Mouse (Mus musculus): ENCODE measurements around the gene Pcdh11x. TPM values are rescaled to one million over a fixed set of nuclear protein-coding genes. Genes with fewer than 3 reads are reported as not detected.
A peak's percentile ranks its signal among the peaks of the same experiment; 100 is the strongest.

Pcdh11x gene
- 3.7 and 4.7 TPM in 2 replicates for polyA plus RNA-seq (2014; fragmentation: Nextera tagmentation; extraction: Ambion mirVana)

GRCm38 (mm10) chrX:120290011-120290899 is at the start of gene Pcdh11x:
Gene Pcdh11x, plus strand, starts transcription at chrX:120290259.
- peak within 1 kb of the TSS; percentile 60 for H3K4me2 ChIP-seq (ENCODE audit: low read depth, low read length)
- no peaks in the 10 kb centered on the region for H3K27me3 ChIP-seq (ENCODE audit: control insufficient read depth, insufficient read depth, low read length)
- DNase-seq (ENCODE audit: low spot score) = peak; percentile 62
- ATAC-seq (replicated peaks; ENCODE audit: insufficient number of reproducible peaks, low FRiP score, low TSS enrichment, low read depth) = peak; percentile 76
- WGBS = 9% methylated on average over 36 of the region's 40 CpGs
- no peaks in the 10 kb centered on the region for H3K4me1 ChIP-seq (ENCODE audit: control insufficient read depth, insufficient read depth, low read length)
- H3K36me3 ChIP-seq (replicated peaks; ENCODE audit: control insufficient read depth, insufficient read depth, low read depth, low read length) = no peaks in the 10 kb centered on the region
- H3K9me3 ChIP-seq (replicated peaks; ENCODE audit: control insufficient read depth, low read length) = no peaks in the 10 kb centered on the region
- no peak within 1 kb of the TSS; the same call in 1 of the 2 replicates for H3K9ac ChIP-seq (replicated peaks; ENCODE audit: low read length)
- H3K4me3 ChIP-seq (ENCODE audit: low read depth, low read length) = peak within 1 kb of the TSS; percentile 36
- no peak within 1 kb of the TSS for H3K27ac ChIP-seq (replicated peaks; ENCODE audit: low read depth, low read length)

- no peak overlapping the region for H3K9ac ChIP-seq (replicated peaks; ENCODE audit: low read length)
- ATAC-seq (replicated peaks; ENCODE audit: insufficient number of reproducible peaks, low FRiP score, low TSS enrichment, low read depth) (no peak), DNase-seq (ENCODE audit: low spot score) (no peak)
- no peaks in the 10 kb centered on the region for H3K36me3 ChIP-seq (replicated peaks; ENCODE audit: control insufficient read depth, insufficient read depth, low read depth, low read length)
- no peak overlapping the region for H3K4me2 ChIP-seq (ENCODE audit: low read depth, low read length)
- H3K27ac ChIP-seq (replicated peaks; ENCODE audit: low read depth, low read length) = no peak overlapping the region
- H3K4me1 ChIP-seq (ENCODE audit: control insufficient read depth, insufficient read depth, low read length) = no peaks in the 10 kb centered on the region
- no peak overlapping the region for H3K4me3 ChIP-seq (ENCODE audit: low read depth, low read length)
- no peaks in the 10 kb centered on the region for H3K27me3 ChIP-seq (ENCODE audit: control insufficient read depth, insufficient read depth, low read length)
- H3K9me3 ChIP-seq (replicated peaks; ENCODE audit: control insufficient read depth, low read length) = no peaks in the 10 kb centered on the region
- WGBS = 76% methylated on average over 2 of the region's 2 CpGs
These were observed 30.0 kb upstream of the Pcdh11x start for GRCm38 (mm10) chrX:120260089-120260488.

- ATAC-seq (replicated peaks; ENCODE audit: insufficient number of reproducible peaks, low FRiP score, low TSS enrichment, low read depth) = no peak
These were observed 4.5 kb upstream of the Pcdh11x start for GRCm38 (mm10) chrX:120285522-120285921.

GRCm38 (mm10) chrX:120287502-120287901 is 2.6 kb upstream of the Pcdh11x start:
- no peak for DNase-seq (ENCODE audit: low spot score)
- H3K4me2 ChIP-seq (ENCODE audit: low read depth, low read length) = no peak overlapping the region
- WGBS = 19% methylated on average over 1 of the region's 1 CpGs
- ATAC-seq (replicated peaks; ENCODE audit: insufficient number of reproducible peaks, low FRiP score, low TSS enrichment, low read depth) = no peak
- H3K9ac ChIP-seq (replicated peaks; ENCODE audit: low read length) = no peak overlapping the region
- H3K4me1 ChIP-seq (ENCODE audit: control insufficient read depth, insufficient read depth, low read length) = no peaks in the 10 kb centered on the region
- no peaks in the 10 kb centered on the region for H3K36me3 ChIP-seq (replicated peaks; ENCODE audit: control insufficient read depth, insufficient read depth, low read depth, low read length)
- no peak overlapping the region for H3K4me3 ChIP-seq (ENCODE audit: low read depth, low read length)
- H3K27ac ChIP-seq (replicated peaks; ENCODE audit: low read depth, low read length) = no peak overlapping the region
- no peaks in the 10 kb centered on the region for H3K9me3 ChIP-seq (replicated peaks; ENCODE audit: control insufficient read depth, low read length)
- no peaks in the 10 kb centered on the region for H3K27me3 ChIP-seq (ENCODE audit: control insufficient read depth, insufficient read depth, low read length)

More at GRCm38 (mm10) chrX:120285522-120285921, 4.5 kb upstream of the Pcdh11x start:
- no peak overlapping the region for H3K4me3 ChIP-seq (ENCODE audit: low read depth, low read length)
- no peaks in the 10 kb centered on the region for H3K4me1 ChIP-seq (ENCODE audit: control insufficient read depth, insufficient read depth, low read length)
- H3K27me3 ChIP-seq (ENCODE audit: control insufficient read depth, insufficient read depth, low read length) = no peaks in the 10 kb centered on the region
- H3K9ac ChIP-seq (replicated peaks; ENCODE audit: low read length) = no peak overlapping the region
- DNase-seq (ENCODE audit: low spot score) = peak; percentile 42
- no peaks in the 10 kb centered on the region for H3K36me3 ChIP-seq (replicated peaks; ENCODE audit: control insufficient read depth, insufficient read depth, low read depth, low read length)
- H3K4me2 ChIP-seq (ENCODE audit: low read depth, low read length) = no peak overlapping the region
- H3K9me3 ChIP-seq (replicated peaks; ENCODE audit: control insufficient read depth, low read length) = no peaks in the 10 kb centered on the region
- no peak overlapping the region for H3K27ac ChIP-seq (replicated peaks; ENCODE audit: low read depth, low read length)

- H3K27me3 ChIP-seq (ENCODE audit: control insufficient read depth, insufficient read depth, low read length) = no peaks in the 10 kb centered on the region
- 10% methylated on average over 18 of the region's 18 CpGs for WGBS
- no peak overlapping the region for H3K9ac ChIP-seq (replicated peaks; ENCODE audit: low read length)
- H3K4me1 ChIP-seq (ENCODE audit: control insufficient read depth, insufficient read depth, low read length) = no peaks in the 10 kb centered on the region
- no peak overlapping the region for H3K27ac ChIP-seq (replicated peaks; ENCODE audit: low read depth, low read length)
- peak overlapping the region; percentile 60 for H3K4me2 ChIP-seq (ENCODE audit: low read depth, low read length)
- peak overlapping the region; percentile 36 for H3K4me3 ChIP-seq (ENCODE audit: low read depth, low read length)
- H3K9me3 ChIP-seq (replicated peaks; ENCODE audit: control insufficient read depth, low read length) = no peaks in the 10 kb centered on the region
- ATAC-seq (replicated peaks; ENCODE audit: insufficient number of reproducible peaks, low FRiP score, low TSS enrichment, low read depth) (no peak), DNase-seq (ENCODE audit: low spot score) (peak; percentile 1)
- H3K36me3 ChIP-seq (replicated peaks; ENCODE audit: control insufficient read depth, insufficient read depth, low read depth, low read length) = no peaks in the 10 kb centered on the region
These were observed 831 bp downstream of the Pcdh11x start for GRCm38 (mm10) chrX:120290900-120291280.

GRCm38 (mm10) chrX:120291696-120292095 is 1.6 kb downstream of the Pcdh11x start:
- H3K4me1 ChIP-seq (ENCODE audit: control insufficient read depth, insufficient read depth, low read length) = no peaks in the 10 kb centered on the region
- peak overlapping the region; percentile 25 for H3K4me2 ChIP-seq (ENCODE audit: low read depth, low read length)
- DNase-seq (ENCODE audit: low spot score) (peak; percentile 15), ATAC-seq (replicated peaks; ENCODE audit: insufficient number of reproducible peaks, low FRiP score, low TSS enrichment, low read depth) (no peak)
- no peaks in the 10 kb centered on the region for H3K27me3 ChIP-seq (ENCODE audit: control insufficient read depth, insufficient read depth, low read length)
- H3K36me3 ChIP-seq (replicated peaks; ENCODE audit: control insufficient read depth, insufficient read depth, low read depth, low read length) = no peaks in the 10 kb centered on the region
- no peak overlapping the region for H3K9ac ChIP-seq (replicated peaks; ENCODE audit: low read length)
- H3K27ac ChIP-seq (replicated peaks; ENCODE audit: low read depth, low read length) = no peak overlapping the region
- H3K4me3 ChIP-seq (ENCODE audit: low read depth, low read length) = 0 out of 2 replicates have a peak overlapping the region, but pooled peaks have one; percentile 12
- 24% methylated on average over 13 of the region's 13 CpGs for WGBS
- no peaks in the 10 kb centered on the region for H3K9me3 ChIP-seq (replicated peaks; ENCODE audit: control insufficient read depth, low read length)

GRCm38 (mm10) chrX:120292832-120293750 is 3.0 kb downstream of the Pcdh11x start:
- H3K4me1 ChIP-seq (ENCODE audit: control insufficient read depth, insufficient read depth, low read length) = no peaks in the 10 kb centered on the region
- ATAC-seq (replicated peaks; ENCODE audit: insufficient number of reproducible peaks, low FRiP score, low TSS enrichment, low read depth) (peak; percentile 87), DNase-seq (ENCODE audit: low spot score) (peak; percentile 74)
- H3K9ac ChIP-seq (replicated peaks; ENCODE audit: low read length) = peak overlapping the region; percentile 43
- H3K27me3 ChIP-seq (ENCODE audit: control insufficient read depth, insufficient read depth, low read length) = no peaks in the 10 kb centered on the region
- no peak overlapping the region for H3K27ac ChIP-seq (replicated peaks; ENCODE audit: low read depth, low read length)
- no peaks in the 10 kb centered on the region for H3K9me3 ChIP-seq (replicated peaks; ENCODE audit: control insufficient read depth, low read length)
- H3K4me2 ChIP-seq (ENCODE audit: low read depth, low read length) = peak overlapping the region; percentile 50
- no peaks in the 10 kb centered on the region for H3K36me3 ChIP-seq (replicated peaks; ENCODE audit: control insufficient read depth, insufficient read depth, low read depth, low read length)
- H3K4me3 ChIP-seq (ENCODE audit: low read depth, low read length) = peak overlapping the region; percentile 38
- 5% methylated on average over 38 of the region's 46 CpGs for WGBS
